Mouse (Mus musculus) olfactory bulb, adult 2 months (tissue): Measurements from ENCODE around the gene Slc35a5.

Source experiments
- CTCF ChIP-seq: fragments of 200-500 bp; IDR thresholded peaks from 2 replicates; pipeline ENCODE4 v1.5.1; 2012; ENCODE audit warnings: low read depth, mild to moderate bottlenecking, low read length, moderate library complexity; ENCODE audit not compliant: insufficient read depth
- POLR2A ChIP-seq: fragments of 200-500 bp; IDR thresholded peaks from 2 replicates; pipeline ENCODE4 v1.6.1; 2012; ENCODE audit warnings: mild to moderate bottlenecking, low read depth, low read length, moderate library complexity; ENCODE audit not compliant: insufficient read depth

DNA sequence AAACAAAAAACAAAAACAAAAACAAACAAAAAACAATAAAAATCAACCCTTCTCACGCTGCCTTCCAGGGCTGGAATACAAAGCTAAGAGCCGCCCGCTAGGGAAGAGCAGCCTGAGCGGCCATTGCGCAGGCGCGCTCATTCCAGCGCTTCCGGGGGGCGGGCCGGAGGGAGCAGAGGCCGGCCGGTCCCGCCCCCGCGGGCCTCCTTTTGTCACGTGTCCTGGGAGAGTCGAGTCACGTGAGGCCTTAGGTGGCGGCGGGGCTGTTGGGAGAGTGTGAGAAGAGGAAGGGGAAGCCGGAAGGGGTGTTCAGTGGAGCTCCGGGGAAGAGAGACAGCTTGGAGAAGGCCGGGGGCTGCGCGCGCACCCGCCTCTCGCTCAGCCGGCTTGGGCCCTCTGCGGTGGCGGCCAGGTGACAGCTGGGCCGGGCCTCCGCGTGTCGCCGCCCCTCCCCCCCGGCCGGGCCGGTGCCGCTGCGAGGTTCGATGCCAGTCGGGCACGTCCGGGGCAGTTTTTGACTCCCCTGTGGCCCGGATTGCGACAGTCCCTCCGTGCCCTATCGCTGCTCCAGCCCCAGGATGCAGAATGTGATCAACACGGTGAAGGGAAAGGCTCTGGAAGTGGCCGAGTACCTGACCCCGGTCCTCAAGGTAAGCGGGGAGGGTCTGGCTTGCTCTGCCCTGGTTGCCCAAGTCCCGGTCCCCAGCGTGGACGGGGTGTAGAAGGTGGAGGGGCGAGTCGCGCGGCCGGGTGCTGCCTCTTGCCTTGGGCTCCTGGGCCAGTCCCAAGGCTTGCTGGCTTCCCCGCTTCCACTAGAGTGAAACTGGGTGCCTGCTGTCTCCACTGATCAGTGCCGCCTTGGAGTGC is at the start of gene Slc35a5, which contains the start of gene Atg3:
- TF ChIP-seq CTCF = no peak
- TF ChIP-seq POLR2A = peak; percentile 70
